Mouse (Mus musculus) heart, embryonic 15.5 days (tissue): ENCODE results near the gene Lama5. TPM values are rescaled to one million over a fixed set of nuclear protein-coding genes. Genes with fewer than 3 reads are reported as not detected.

ENCODE experiments used
- ATAC-seq: fragments of 200-750 bp; cut with Nextera tagmentation; replicated peaks from 2 replicates; pipeline ENCODE4 v1.8.0; 2017; ENCODE audit warnings: low read depth, moderate TSS enrichment; ENCODE audit not compliant: insufficient number of reproducible peaks, insufficient read depth, low FRiP score
- H3K27ac ChIP-seq: fragments of 300-500 bp; sonication (generic); 2 replicates; pipeline ENCODE4 v1.5.1; 2015; ENCODE audit warnings: mild to moderate bottlenecking, inconsistent platforms
- H3K27me3 ChIP-seq: fragments of 300-500 bp; sonication (generic); 2 replicates; pipeline ENCODE4 v1.6.1; 2015; ENCODE audit warnings: inconsistent platforms
- H3K36me3 ChIP-seq: fragments of 300-500 bp; sonication (generic); 2 replicates; pipeline ENCODE4 v1.6.1; 2015; ENCODE audit warnings: mild to moderate bottlenecking, inconsistent platforms
- H3K4me1 ChIP-seq: fragments of 300-500 bp; sonication (generic); replicated peaks from 2 replicates; pipeline ENCODE4 v1.6.1; 2015; ENCODE audit warnings: inconsistent platforms
- H3K4me2 ChIP-seq: fragments of 300-500 bp; sonication (generic); 2 replicates; pipeline ENCODE4 v1.6.1; 2015; ENCODE audit warnings: inconsistent platforms, mild to moderate bottlenecking, moderate library complexity
- H3K4me3 ChIP-seq: fragments of 300-500 bp; sonication (generic); 2 replicates; pipeline ENCODE4 v1.5.1; 2015; ENCODE audit warnings: mild to moderate bottlenecking, inconsistent platforms
- H3K9ac ChIP-seq: fragments of 300-500 bp; sonication (generic); 2 replicates; pipeline ENCODE4 v1.6.1; 2015; ENCODE audit warnings: mild to moderate bottlenecking, inconsistent platforms
- H3K9me3 ChIP-seq: fragments of 300-500 bp; sonication (generic); replicated peaks from 2 replicates; pipeline ENCODE4 v1.6.1; 2016; ENCODE audit warnings: inconsistent platforms
- WGBS: fragments of 180-500 bp; shearing (Covaris S2); methylation state at CpG from one replicate; pipeline ENCODE4 v1.1.7; 2015; ENCODE audit warnings: mixed read lengths; 5-methylcytosine and 5-hydroxymethylcytosine counted together
- polyA plus RNA-seq: library from polyadenylated mRNA; unstranded; fragments of >200 nt; fragmentation: Nextera tagmentation; extraction: Ambion mirVana; gene quantifications from 2 replicates; pipeline ENCODE4 v1.2.1, GENCODE M21; 2015

Gene Lama5
- polyA plus RNA-seq, 1 experiment from 2014 or later: 21.9 TPM

DNA sequence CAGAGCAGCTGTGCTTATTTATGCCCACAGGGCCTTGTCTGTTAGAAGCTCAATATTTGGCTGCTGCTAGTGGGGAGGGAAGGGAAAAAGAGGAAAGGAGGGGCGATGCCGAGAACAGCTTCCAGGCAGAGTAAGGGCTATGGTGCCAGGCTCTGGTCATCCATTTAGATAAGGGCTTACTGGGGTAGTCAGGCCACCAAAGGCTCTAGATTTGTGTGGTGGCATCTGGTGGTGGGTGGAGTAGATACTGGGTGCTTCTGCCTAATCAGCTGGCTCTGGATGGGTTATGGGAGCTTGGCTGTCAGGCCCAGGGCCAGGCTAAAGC is 19.7 kb downstream of the Lama5 start:
- Histone ChIP-seq H3K4me1 (peaks cover 8% of the 10 kb centered on the region), H3K36me3 (0 out of 2 replicates have a peak, but pooled peaks cover 4% of the 10 kb centered on the region), H3K4me2 (no peak overlapping the region), H3K9ac (no peak overlapping the region), H3K9me3 (no peaks in the 10 kb centered on the region), H3K4me3 (no peak overlapping the region), H3K27me3 (no peaks in the 10 kb centered on the region), H3K27ac (no peak overlapping the region)
- WGBS: 79% methylated on average over 2 of the region's 2 CpGs
- no peak for ATAC-seq

DNA sequence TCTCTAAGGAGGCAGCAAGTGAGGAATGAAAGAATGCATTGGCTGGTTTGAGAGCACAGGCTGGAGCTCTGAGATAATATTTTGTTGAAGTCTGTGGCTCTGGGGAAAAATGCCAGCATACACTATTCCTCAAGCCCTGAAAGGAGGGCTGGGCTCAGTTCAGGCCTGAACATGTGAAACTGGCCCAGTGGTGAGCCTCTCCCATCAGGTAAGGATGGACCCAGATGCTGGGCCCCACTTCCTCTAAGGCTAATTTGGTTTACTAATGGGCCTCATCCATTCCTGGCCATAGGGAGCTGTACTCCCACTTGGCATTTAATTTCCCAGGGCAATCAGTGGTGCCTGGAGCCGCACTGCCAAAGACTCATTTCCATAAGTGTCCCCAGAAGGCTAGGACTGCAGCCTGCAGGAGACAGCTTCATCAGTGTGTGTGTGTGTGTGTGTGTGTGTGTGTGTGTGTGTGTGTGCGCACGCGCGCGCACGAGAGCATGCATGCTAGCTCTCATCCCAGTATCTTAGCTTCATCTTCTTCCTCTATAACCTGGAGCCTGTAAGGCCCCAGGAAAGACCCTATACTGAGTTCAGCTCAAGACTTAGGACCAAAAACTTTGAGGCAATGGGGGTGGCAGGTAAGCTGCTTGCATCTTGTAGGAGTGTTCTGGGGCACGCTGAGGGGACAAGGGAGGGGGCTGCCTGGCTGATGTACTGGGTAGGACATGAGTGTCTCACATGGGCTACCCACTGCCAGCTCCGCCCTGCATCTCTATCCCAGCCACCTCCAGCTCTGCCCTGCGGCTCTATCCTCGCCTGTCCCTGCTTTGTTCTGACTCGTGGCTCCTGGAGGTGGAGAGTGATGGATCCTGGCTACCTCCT is 20.3 kb downstream of the Lama5 start:
- no peak overlapping the region for H3K27ac ChIP-seq
- H3K4me1 ChIP-seq: peaks cover 8% of the 10 kb centered on the region
- H3K4me3 ChIP-seq: no peak overlapping the region
- H3K9ac ChIP-seq: no peak overlapping the region
- H3K27me3 ChIP-seq: no peaks in the 10 kb centered on the region
- peaks cover 4% of the 10 kb centered on the region; the same call in 1 of the 2 replicates for H3K36me3 ChIP-seq
- no peak overlapping the region for H3K4me2 ChIP-seq
- WGBS: 86% methylated on average over 12 of the region's 12 CpGs
- ATAC-seq: no peak
- H3K9me3 ChIP-seq: no peaks in the 10 kb centered on the region

DNA sequence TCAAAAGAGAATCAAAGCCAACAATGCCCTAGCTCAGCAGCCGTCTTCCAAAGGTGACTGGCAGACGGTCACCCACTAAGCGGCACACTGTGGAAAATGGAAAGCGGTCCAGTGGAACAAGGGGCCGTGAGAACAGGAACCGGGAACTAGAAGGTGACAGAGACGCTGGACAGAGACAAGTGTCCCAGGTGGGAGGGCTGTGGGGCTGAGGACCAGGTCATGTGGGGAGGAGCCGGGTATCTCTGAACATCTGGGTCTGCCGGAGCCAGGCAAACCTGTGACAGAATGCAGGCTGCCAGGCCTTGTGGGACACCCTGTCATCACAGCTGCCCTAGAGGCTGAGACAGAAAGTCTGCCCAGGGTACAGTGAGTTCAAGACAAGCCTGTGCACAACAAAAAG is 21.2 kb downstream of the Lama5 start:
- ATAC-seq: no peak
- Histone ChIP-seq H3K4me2 (no peak overlapping the region), H3K9me3 (no peaks in the 10 kb centered on the region), H3K9ac (no peak overlapping the region), H3K27me3 (no peaks in the 10 kb centered on the region), H3K4me3 (no peak overlapping the region), H3K4me1 (peaks cover 8% of the 10 kb centered on the region), H3K27ac (no peak overlapping the region), H3K36me3 (peaks cover 4% of the 10 kb centered on the region; the same call in 1 of the 2 replicates)
- WGBS: 48% methylated on average over 9 of the region's 9 CpGs

DNA sequence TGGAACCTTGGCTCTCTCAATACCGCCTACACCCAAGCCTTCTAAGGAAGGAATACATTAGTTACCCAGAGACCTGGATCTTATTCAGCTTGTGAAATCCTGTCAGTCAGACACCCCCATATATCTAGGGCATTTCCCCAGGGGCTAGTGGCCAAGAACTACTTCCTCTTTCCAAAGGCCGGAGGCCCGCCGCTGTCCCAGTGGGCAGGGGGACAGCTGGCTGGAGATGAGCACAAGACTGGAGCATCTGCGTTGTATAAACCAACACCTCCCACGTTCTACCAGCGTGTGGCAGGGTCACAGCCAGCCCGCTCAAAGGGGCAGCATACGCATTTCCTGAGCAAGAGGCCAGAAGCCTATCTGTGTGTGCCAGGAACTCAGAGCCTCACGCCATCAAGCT is 22.9 kb downstream of the Lama5 start:
- Histone ChIP-seq H3K27me3 (no peaks in the 10 kb centered on the region), H3K9me3 (no peaks in the 10 kb centered on the region), H3K27ac (no peak overlapping the region), H3K9ac (no peak overlapping the region), H3K36me3 (peaks cover 12% of the 10 kb centered on the region; the same call in 1 of the 2 replicates), H3K4me2 (no peak overlapping the region), H3K4me1 (peaks cover 3% of the 10 kb centered on the region), H3K4me3 (no peak overlapping the region)
- no peak for ATAC-seq
- 63% methylated on average over 10 of the region's 10 CpGs for WGBS

DNA sequence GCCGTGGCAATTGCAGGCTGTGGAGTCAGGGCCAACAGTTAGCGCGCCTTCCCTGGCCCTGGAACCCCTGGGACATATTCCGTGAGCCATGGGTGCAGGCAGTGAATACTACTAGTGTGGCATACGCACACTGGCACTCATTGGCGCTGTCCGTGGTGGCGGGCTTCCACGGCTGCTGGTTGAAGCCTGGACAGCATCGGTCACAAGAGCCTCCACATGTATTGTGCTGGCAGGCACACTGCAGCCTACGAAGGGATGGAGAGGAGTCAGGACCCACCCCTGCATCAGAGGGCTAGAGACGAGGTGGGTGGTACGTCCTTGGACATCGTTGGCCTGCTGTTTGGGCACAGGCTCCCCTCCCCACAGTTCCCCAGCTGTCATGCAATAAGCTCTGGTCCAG is 23.4 kb downstream of the Lama5 start:
- H3K9ac ChIP-seq: no peak overlapping the region
- H3K9me3 ChIP-seq: no peaks in the 10 kb centered on the region
- no peak overlapping the region for H3K27ac ChIP-seq
- H3K4me1 ChIP-seq: no peaks in the 10 kb centered on the region; the same call in 1 of the 2 replicates
- no peak overlapping the region for H3K4me2 ChIP-seq
- no peak for ATAC-seq
- WGBS: 89% methylated on average over 14 of the region's 14 CpGs
- no peaks in the 10 kb centered on the region for H3K27me3 ChIP-seq
- peaks cover 14% of the 10 kb centered on the region; the same call in 1 of the 2 replicates for H3K36me3 ChIP-seq
- H3K4me3 ChIP-seq: no peak overlapping the region

DNA sequence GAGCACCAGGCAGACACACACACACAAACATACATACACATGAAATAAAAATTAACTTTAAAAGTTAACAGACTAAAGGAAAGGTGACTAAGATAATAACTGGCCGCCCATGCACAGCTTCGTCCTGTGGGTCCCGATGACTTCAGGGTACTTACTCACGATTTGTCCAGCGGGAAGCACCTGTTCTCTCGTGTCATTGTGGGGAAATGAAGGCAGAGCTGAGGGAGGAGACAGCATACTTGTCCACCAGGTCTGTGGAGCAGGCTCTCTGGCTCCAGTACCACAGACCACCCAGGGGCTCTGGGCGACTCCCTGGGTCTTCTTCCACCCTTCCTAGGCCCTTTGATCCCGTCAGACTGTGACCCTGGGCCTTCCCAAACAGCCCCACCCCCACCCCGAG is 24.4 kb downstream of the Lama5 start:
- no peaks in the 10 kb centered on the region; the same call in 1 of the 2 replicates for H3K4me1 ChIP-seq
- no peak overlapping the region for H3K27ac ChIP-seq
- H3K4me2 ChIP-seq: no peak overlapping the region
- H3K9me3 ChIP-seq: no peaks in the 10 kb centered on the region
- no peak overlapping the region for H3K9ac ChIP-seq
- WGBS: 77% methylated on average over 9 of the region's 9 CpGs
- H3K36me3 ChIP-seq: peaks cover 14% of the 10 kb centered on the region; the same call in 1 of the 2 replicates
- no peak for ATAC-seq
- no peak overlapping the region for H3K4me3 ChIP-seq
- H3K27me3 ChIP-seq: no peaks in the 10 kb centered on the region

DNA sequence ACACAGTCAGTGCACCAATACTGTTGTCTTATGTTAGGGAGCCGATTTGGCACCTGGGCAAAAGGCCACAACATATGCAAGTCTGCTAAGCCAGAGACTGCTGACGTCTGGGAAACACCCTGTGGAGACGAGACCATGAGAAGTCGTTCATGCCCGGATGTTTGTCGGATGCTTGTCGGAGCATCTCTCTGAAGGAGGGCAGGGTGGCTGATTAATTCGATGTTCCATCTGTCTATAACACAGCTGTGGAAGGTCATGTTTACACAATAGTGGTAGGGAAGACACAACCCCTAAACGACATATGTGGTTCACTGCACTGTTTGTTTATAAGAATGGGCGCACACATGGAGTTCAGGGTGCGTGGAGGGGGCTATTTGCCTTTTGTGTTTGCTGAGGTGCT is 25.0 kb downstream of the Lama5 start:
- Histone ChIP-seq H3K27ac (no peak overlapping the region), H3K4me2 (no peak overlapping the region), H3K4me3 (no peak overlapping the region), H3K27me3 (no peaks in the 10 kb centered on the region), H3K4me1 (no peaks in the 10 kb centered on the region; the same call in 1 of the 2 replicates), H3K9ac (no peak overlapping the region), H3K9me3 (no peaks in the 10 kb centered on the region), H3K36me3 (peaks cover 20% of the 10 kb centered on the region)
- WGBS: 74% methylated on average over 11 of the region's 11 CpGs
- no peak for ATAC-seq

DNA sequence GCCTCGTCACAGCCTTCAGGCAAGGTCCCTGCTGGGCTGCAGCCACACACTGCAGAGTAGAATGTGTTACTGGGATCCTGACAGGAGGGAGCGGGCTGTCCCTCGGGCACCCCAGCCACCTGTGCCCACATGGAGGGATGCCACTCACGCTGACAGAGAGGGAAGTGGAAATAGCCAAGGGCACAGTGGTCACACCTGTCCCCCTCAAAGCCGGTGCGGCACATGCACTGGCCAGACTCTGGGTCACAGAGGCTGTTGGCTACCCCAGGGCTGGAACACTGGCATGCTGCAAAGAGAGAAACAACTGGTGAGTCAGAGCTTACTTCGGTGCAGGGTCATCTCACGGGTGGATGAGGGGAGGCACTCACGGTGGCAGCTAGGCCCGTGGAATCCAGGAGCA is 26.9 kb downstream of the Lama5 start:
- H3K4me1 ChIP-seq: no peaks in the 10 kb centered on the region
- no peaks in the 10 kb centered on the region for H3K27me3 ChIP-seq
- no peak overlapping the region for H3K27ac ChIP-seq
- peaks cover 34% of the 10 kb centered on the region for H3K36me3 ChIP-seq
- H3K4me3 ChIP-seq: no peak overlapping the region
- WGBS: 90% methylated on average over 10 of the region's 10 CpGs
- ATAC-seq: no peak
- no peak overlapping the region for H3K4me2 ChIP-seq
- H3K9ac ChIP-seq: no peak overlapping the region
- no peaks in the 10 kb centered on the region for H3K9me3 ChIP-seq

DNA sequence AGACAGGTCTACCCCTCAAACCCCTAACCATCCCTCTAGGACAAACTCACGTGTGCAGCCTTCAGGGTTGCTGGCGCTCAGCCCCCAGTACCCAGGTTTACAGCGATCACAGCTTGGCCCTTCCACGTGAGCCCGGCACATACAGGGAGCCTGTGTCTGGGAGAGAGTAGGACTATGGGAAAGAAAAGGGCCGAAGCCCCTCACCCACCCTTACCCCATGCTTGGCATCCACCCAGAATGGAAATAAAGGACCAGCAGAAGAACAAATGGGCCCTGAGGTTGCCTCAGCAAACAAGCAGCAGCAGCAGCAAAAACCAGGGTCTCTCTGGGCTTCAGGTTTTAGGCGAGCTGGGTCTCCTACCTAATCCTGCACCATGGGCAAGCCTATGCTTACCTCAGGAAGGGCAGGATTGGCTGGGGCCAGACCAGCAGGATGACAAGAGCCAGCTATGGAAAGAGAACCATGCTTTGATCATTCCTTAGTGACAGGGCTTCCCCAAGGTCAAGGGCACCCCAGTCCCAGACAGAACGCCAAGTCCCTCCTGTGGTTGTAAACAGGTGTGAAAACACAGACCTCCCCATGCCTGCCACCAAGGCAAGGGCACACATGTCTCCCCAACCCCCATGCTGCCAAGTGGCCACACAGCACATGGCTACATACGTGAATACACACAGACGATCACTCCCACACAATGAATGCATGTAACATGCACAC is 28.2 kb downstream of the Lama5 start:
- no peaks in the 10 kb centered on the region for H3K4me1 ChIP-seq
- H3K4me3 ChIP-seq: no peak overlapping the region
- H3K27me3 ChIP-seq: no peaks in the 10 kb centered on the region
- H3K27ac ChIP-seq: no peak overlapping the region
- H3K36me3 ChIP-seq: peaks cover 39% of the 10 kb centered on the region
- no peak overlapping the region for H3K4me2 ChIP-seq
- no peak for ATAC-seq
- H3K9ac ChIP-seq: no peak overlapping the region
- H3K9me3 ChIP-seq: no peaks in the 10 kb centered on the region
- WGBS: 80% methylated on average over 10 of the region's 10 CpGs

DNA sequence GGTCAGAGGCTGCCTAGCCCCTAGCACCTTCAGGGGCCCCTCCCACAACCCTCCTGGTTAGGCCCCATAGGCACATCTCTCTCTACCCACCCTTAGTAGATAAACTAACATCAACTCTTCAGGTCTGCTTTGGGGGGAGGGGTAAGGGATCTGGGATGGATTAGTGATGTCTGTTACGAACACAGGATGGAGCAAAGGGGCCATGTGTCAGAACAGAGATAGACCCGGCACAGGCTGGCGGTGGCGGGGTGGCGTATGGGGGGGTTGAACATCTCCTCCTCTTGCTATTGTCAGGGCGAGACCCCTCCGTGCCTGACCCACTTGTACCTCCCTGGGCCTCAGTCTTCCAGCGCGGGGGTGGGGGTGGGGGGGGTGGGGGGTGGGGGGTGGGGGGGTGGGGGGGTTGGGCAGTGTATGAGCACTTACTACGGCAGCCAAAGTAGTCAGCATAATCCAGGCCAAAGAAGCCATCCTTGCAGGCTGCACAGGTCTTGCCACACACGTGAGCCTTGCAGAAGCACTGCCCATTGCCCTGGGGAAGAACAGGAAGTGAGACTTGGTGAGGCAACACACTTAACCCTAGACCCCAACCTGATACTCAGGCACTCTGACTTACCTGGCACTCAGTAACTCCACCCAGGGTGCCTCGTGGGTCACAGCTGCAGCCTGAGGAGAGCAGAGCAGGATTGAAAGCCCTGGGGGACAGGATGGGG is 28.9 kb downstream of the Lama5 start:
- H3K4me1 ChIP-seq: no peaks in the 10 kb centered on the region
- H3K27me3 ChIP-seq: no peaks in the 10 kb centered on the region
- peaks cover 35% of the 10 kb centered on the region for H3K36me3 ChIP-seq
- H3K9me3 ChIP-seq: no peaks in the 10 kb centered on the region
- no peak overlapping the region for H3K9ac ChIP-seq
- ATAC-seq: no peak
- H3K4me2 ChIP-seq: no peak overlapping the region
- WGBS: 67% methylated on average over 8 of the region's 12 CpGs
- H3K27ac ChIP-seq: no peak overlapping the region
- no peak overlapping the region for H3K4me3 ChIP-seq

DNA sequence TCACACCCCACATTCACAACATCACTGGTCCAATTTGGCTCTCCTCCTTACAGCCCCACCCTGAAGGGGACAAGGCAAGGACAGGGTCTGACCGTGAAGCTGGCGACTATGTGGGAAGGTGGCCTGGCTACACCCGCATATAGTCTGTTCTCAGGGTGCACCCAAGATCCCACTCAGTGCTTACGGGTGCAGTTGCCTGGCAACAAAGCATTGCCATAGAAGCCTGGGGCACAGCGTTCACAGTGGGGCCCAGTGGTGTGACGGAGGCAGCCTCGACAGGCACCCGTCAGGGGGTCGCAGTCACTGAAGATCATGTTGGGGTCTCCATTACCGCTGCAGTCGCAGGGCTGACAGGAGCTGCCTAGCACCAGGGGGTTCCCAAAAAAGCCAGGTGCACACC is 38.3 kb downstream of the Lama5 start:
- Histone ChIP-seq H3K36me3 (peaks cover 34% of the 10 kb centered on the region), H3K9ac (no peak overlapping the region), H3K4me1 (no peaks in the 10 kb centered on the region), H3K27me3 (no peaks in the 10 kb centered on the region), H3K27ac (no peak overlapping the region), H3K9me3 (no peaks in the 10 kb centered on the region), H3K4me2 (no peak overlapping the region), H3K4me3 (no peak overlapping the region)
- 88% methylated on average over 11 of the region's 11 CpGs for WGBS
- no peak for ATAC-seq
